Mouse (Mus musculus): ENCODE measurements around the gene Zwilch.

DNA sequence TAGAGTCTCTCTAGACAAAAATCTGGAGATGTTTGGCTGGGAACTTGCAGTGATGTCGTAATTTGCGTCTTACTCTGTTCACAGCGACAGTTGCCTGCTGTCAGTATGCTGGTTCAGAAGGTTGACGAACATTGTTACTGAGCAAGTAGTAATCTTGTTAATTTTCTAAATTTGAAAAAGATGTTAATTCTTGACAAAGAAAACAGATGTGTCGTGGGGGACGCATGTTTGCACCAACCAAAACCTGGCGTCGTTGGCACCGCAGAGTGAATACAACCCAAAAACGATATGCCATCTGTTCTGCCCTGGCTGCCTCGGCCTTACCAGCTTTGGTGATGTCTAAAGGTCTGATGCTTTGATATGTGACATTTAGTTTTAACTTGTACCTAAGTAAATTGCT, 2.5 kb upstream of the Zwilch start:
- TF ChIP-seq CTCF (IDR thresholded peaks at IDR 0.05; ENCODE audit: borderline replicate concordance, insufficient read depth, low read depth, low read length) (no peak), POLR2A (IDR thresholded peaks at IDR 0.05; ENCODE audit: borderline replicate concordance, insufficient read depth, low read length) (no peak)

Measured in cerebellum, adult 2 months (tissue).